Mouse (Mus musculus) heart, embryonic 10.5 days (tissue): Measurements from ENCODE around the gene Eri3. TPM values are rescaled to one million over a fixed set of nuclear protein-coding genes. Genes with fewer than 3 reads are reported as not detected.
A peak's percentile ranks its signal among the peaks of the same experiment; 100 is the strongest.

Experiments used
- DNase-seq: peaks from one replicate; pipeline ENCODE4 v3.0.0-alpha.2; 2017; ENCODE audit warnings: low spot score
- H3K27ac ChIP-seq: fragments of 300-500 bp; sonication (generic); 2 replicates; pipeline ENCODE4 v1.5.1; 2016; ENCODE audit warnings: mild to moderate bottlenecking
- H3K27me3 ChIP-seq: fragments of 300-500 bp; sonication (generic); 2 replicates; pipeline ENCODE4 v1.6.1; 2016; ENCODE audit warnings: mild to moderate bottlenecking; ENCODE audit not compliant: poor library complexity, insufficient read depth, severe bottlenecking
- H3K36me3 ChIP-seq: fragments of 300-500 bp; sonication (generic); 2 replicates; pipeline ENCODE4 v1.6.1; 2016; ENCODE audit warnings: mild to moderate bottlenecking, moderate library complexity
- H3K4me1 ChIP-seq: fragments of 300-500 bp; sonication (generic); 2 replicates; pipeline ENCODE4 v1.6.1; 2016; ENCODE audit warnings: mild to moderate bottlenecking
- H3K4me3 ChIP-seq: fragments of 300-500 bp; sonication (generic); 2 replicates; pipeline ENCODE4 v1.5.1; 2016; ENCODE audit warnings: mild to moderate bottlenecking, moderate library complexity
- H3K9me3 ChIP-seq: fragments of 300-500 bp; sonication (generic); 2 replicates; pipeline ENCODE4 v1.6.1; 2016; ENCODE audit warnings: mild to moderate bottlenecking, moderate library complexity
- WGBS: fragments of 180-500 bp; shearing (Covaris S2); methylation state at CpG from one replicate; pipeline ENCODE4 v1.1.7; 2016; 5-methylcytosine and 5-hydroxymethylcytosine counted together
- polyA plus RNA-seq: library from polyadenylated mRNA; unstranded; fragments of >200 nt; fragmentation: Nextera tagmentation; extraction: Ambion mirVana; gene quantifications from 2 replicates; pipeline ENCODE4 v1.2.1, GENCODE M21; 2016

The Eri3 gene
- polyA plus RNA-seq, 1 experiment from 2014 or later = 118 TPM

DNA sequence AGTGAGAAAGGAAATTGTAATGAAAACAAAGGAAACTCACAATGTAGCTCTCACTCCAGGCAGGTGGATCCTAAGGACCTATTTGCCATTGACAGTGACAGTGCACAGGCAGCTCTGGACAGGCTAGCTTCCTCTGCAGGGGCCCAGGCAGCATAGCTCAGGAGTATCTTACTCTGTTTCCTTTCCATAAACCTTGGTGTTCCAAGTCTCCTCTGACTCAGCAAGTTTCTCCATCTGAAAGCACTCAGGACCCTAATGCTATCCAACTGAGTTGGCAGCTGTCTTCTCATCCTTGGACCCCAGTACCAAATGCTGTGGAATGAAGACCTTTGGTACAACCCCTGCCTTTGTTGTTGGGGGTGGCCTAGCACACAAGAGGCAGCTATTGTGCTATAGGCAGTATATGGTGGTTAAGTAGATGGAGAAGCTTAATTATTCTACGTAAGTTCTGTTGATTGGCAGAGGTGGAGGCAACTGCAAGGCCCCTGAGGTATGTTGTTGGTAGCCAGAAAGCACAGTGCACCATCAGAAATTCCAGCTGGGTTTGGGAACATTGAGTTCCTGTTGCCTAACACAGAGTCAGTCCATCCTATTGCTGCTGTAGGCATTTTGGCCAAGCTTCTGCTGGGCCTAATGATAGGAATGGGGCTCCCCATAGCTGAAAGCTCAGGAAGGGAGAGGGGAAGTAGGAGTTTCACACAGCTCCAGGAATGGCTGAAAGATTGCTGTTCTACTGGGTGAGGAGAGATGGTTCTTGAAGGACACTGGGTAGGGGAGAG lies 90.9 kb downstream of the Eri3 start:
- Histone ChIP-seq H3K4me1 (peaks cover 36% of the 10 kb centered on the region), H3K27ac (no peak overlapping the region)

DNA sequence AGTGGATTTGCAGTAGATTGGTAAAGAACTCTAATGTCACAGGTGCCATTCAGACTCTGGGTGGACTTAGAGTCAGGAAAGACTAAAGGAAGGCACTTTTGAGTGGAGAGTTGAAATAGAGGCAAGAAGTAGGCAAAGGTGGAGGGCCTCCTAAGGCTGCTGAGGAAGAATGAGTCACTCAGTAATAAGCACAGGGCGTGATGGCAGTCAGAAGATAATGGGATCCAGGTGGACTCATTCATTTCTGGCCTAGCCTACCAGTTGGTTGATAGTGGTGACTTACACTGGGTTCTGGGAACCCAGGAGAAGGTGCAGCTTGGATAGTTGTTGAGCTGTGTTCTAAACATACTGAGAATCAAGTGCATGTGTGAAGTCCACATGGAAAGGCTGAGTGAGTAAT lies 91.6 kb downstream of the Eri3 start:
- 88% methylated on average over 1 of the region's 1 CpGs for WGBS
- H3K9me3 ChIP-seq = no peaks in the 10 kb centered on the region
- no peak for DNase-seq
- peaks cover 9% of the 10 kb centered on the region for H3K36me3 ChIP-seq
- peaks cover 36% of the 10 kb centered on the region for H3K4me1 ChIP-seq
- H3K4me3 ChIP-seq = no peak overlapping the region
- H3K27me3 ChIP-seq = no peaks in the 10 kb centered on the region
- H3K27ac ChIP-seq = no peak overlapping the region

More for the DNA sequence above, 90.9 kb downstream of the Eri3 start:
- H3K4me3 ChIP-seq = no peak overlapping the region
- H3K27me3 ChIP-seq = no peaks in the 10 kb centered on the region
- peaks cover 9% of the 10 kb centered on the region for H3K36me3 ChIP-seq
- H3K9me3 ChIP-seq = no peaks in the 10 kb centered on the region
- no peak for DNase-seq
- 97% methylated on average over 1 of the region's 1 CpGs for WGBS

DNA sequence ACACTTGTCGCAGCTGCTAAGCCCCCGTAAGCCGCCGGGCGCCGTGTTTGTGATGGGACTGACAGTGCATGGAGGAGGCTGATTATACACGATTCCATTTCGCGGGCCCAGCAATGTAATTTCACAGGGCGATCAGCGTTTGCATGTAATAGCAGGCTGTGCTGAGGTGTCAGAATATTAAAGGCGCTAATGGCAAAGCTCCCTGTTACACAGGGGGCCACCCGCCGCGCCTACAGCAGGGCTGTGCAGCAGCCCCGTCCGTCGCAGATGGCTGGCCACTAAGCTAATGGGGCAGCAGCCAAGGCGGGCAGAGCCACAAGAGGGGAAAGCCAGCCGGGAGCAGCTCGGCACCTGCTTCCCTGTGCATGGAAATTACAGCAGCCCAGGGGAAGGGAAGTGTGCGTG lies 94.9 kb downstream of the Eri3 start:
- Histone ChIP-seq H3K4me3 (no peak overlapping the region), H3K27me3 (no peaks in the 10 kb centered on the region), H3K36me3 (peaks cover 21% of the 10 kb centered on the region), H3K4me1 (peaks cover 50% of the 10 kb centered on the region), H3K9me3 (no peaks in the 10 kb centered on the region), H3K27ac (0 out of 2 replicates have a peak overlapping the region, but pooled peaks have one; percentile 1)
- DNase-seq = no peak
- WGBS = 53% methylated on average over 22 of the region's 22 CpGs

GRCm38 (mm10) chr4:117645859-117646258 lies 95.7 kb downstream of the Eri3 start:
- DNase-seq = no peak
- Histone ChIP-seq H3K36me3 (peaks cover 23% of the 10 kb centered on the region), H3K4me3 (no peak overlapping the region), H3K27me3 (no peaks in the 10 kb centered on the region), H3K9me3 (no peaks in the 10 kb centered on the region), H3K4me1 (peaks cover 49% of the 10 kb centered on the region), H3K27ac (no peak overlapping the region)
- 81% methylated on average over 2 of the region's 2 CpGs for WGBS

- no peak overlapping the region for H3K4me3 ChIP-seq
- no peak for DNase-seq
- peaks cover 47% of the 10 kb centered on the region for H3K4me1 ChIP-seq
- WGBS = 55% methylated on average over 8 of the region's 8 CpGs
- H3K27me3 ChIP-seq = no peaks in the 10 kb centered on the region
- peaks cover 19% of the 10 kb centered on the region for H3K36me3 ChIP-seq
- no peak overlapping the region for H3K27ac ChIP-seq
- H3K9me3 ChIP-seq = no peaks in the 10 kb centered on the region
Observed at GRCm38 (mm10) chr4:117646496-117646895, 96.3 kb downstream of the Eri3 start.

DNA sequence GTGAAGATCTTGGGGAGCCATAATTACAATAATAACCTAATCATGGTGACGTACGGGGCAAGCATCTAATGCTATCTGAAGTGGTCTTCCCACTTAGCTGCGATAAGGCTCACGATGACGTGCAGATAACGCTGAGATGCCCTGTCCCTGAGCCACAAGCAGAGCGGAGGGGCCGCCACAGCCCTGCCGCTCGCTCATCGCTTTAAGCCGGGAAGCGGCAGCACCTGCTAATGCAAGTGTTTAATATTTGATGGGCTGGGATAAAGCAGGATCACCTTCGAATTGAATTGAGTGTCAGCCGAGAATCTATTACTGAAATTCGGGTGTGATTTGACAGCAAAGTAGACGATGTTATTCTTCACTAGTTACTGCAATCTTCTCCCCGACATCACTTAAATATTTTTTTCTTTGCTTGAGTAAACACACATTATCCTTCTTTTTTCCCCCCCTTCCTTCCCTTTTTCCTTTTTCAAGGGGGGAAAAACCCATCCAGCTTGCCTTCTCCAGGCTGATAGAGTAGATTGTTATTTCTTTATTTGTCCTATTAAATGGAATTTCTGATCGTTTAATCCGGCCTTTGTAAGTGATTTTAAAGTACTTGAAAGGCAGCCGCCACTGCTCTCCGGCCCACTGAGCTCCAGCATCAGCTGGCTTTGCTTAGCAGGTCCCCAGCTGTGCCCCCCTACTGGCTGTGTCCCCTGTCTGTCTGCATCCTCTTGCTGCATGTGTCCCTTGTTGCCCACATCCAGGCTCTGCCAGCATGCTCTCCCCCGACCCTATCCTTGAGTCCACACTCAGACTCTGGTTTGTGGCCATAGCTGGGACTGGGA lies 97.0 kb downstream of the Eri3 start:
- peaks cover 51% of the 10 kb centered on the region for H3K4me1 ChIP-seq
- 53% methylated on average over 23 of the region's 23 CpGs for WGBS
- no peak overlapping the region for H3K27ac ChIP-seq
- no peaks in the 10 kb centered on the region for H3K9me3 ChIP-seq
- DNase-seq = no peak
- H3K4me3 ChIP-seq = no peak overlapping the region
- H3K27me3 ChIP-seq = no peaks in the 10 kb centered on the region
- H3K36me3 ChIP-seq = peaks cover 16% of the 10 kb centered on the region

GRCm38 (mm10) chr4:117651626-117652101 lies 101.5 kb downstream of the Eri3 start:
- H3K4me3 ChIP-seq = no peak overlapping the region

DNA sequence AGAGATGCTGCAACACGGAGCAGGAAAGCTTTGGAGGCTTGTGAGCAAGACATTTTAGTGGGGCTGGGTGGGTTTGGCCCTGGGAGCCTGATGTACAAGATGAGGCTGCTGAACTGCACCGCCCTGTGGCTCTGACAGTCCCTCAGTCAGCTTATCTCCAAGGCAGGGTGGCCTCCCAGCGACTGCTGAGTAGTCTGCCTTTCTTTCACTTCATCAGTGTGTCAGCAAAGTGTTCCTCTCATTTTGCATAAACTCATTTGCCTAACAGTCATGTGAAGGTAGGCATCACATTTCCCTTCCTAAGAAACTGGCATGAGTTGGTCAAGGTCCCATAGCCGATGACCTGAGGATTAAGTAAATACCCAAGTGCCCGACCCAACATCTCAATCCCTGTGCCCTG lies 102.6 kb downstream of the Eri3 start:
- WGBS = 41% methylated on average over 5 of the region's 5 CpGs
- H3K4me3 ChIP-seq = no peak overlapping the region
- no peak overlapping the region for H3K27ac ChIP-seq
- no peaks in the 10 kb centered on the region for H3K27me3 ChIP-seq
- no peaks in the 10 kb centered on the region for H3K9me3 ChIP-seq
- H3K36me3 ChIP-seq = peaks cover 14% of the 10 kb centered on the region
- no peak for DNase-seq
- peaks cover 63% of the 10 kb centered on the region for H3K4me1 ChIP-seq

More at GRCm38 (mm10) chr4:117651626-117652101, 101.5 kb downstream of the Eri3 start:
- peaks cover 63% of the 10 kb centered on the region for H3K4me1 ChIP-seq
- H3K9me3 ChIP-seq = no peaks in the 10 kb centered on the region
- no peak for DNase-seq
- H3K27ac ChIP-seq = peak overlapping the region; percentile 37
- WGBS = 32% methylated on average over 8 of the region's 8 CpGs
- H3K36me3 ChIP-seq = peaks cover 16% of the 10 kb centered on the region
- no peaks in the 10 kb centered on the region for H3K27me3 ChIP-seq

GRCm38 (mm10) chr4:117654016-117654702 lies 104.0 kb downstream of the Eri3 start:
- Histone ChIP-seq H3K27me3 (no peaks in the 10 kb centered on the region), H3K27ac (peak overlapping the region; percentile 62), H3K9me3 (no peaks in the 10 kb centered on the region), H3K4me1 (peaks cover 74% of the 10 kb centered on the region), H3K36me3 (peaks cover 12% of the 10 kb centered on the region), H3K4me3 (0 out of 2 replicates have a peak overlapping the region, but pooled peaks have one; percentile 12)
- DNase-seq = no peak
- WGBS = 24% methylated on average over 10 of the region's 10 CpGs

DNA sequence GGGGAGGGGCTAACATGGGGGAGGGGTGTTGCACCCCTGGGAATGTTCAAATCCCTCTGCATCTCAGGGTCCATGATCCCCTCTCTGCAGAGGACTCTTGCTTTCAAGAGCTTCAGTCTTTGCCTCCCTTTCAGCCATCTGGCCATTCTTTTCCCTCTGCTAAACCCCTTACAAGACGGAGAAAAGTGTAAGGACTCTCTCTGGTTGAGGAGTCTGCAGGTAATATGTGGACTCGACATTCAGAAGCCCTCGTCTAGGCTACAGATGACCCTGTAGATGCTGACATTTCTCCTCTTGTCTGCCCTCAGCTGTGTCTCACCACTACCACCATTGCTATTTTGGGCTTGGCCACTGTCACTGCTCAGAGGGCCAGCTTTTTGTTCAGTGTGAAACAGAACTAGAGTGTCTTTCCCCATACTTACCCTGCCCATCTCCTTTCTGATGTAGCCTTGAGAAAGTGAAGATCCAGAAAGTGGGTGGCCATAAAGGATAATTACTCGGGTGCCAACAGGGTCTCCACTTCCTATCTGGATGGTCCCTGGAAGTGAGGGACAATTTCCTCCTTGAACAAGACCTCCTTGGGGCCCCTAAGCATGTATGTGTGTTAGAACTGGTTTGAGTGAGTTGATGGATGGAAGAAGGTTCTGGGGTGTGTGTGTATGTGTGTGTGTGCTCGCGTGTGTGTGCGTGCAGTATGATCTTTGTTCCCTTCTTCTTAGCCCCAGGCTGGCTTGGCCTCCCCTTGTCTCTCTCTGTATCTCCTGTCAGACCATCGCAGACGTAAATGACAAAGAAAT lies 104.7 kb downstream of the Eri3 start:
- no peak for DNase-seq
- Histone ChIP-seq H3K9me3 (no peaks in the 10 kb centered on the region), H3K36me3 (peaks cover 8% of the 10 kb centered on the region; the same call in 1 of the 2 replicates), H3K4me3 (0 out of 2 replicates have a peak overlapping the region, but pooled peaks have one; percentile 12), H3K4me1 (peaks cover 68% of the 10 kb centered on the region), H3K27me3 (no peaks in the 10 kb centered on the region), H3K27ac (peak overlapping the region; percentile 62)
- WGBS = 31% methylated on average over 9 of the region's 9 CpGs

GRCm38 (mm10) chr4:117655500-117655863 lies 105.3 kb downstream of the Eri3 start:
- peaks cover 68% of the 10 kb centered on the region for H3K4me1 ChIP-seq
- no peak overlapping the region for H3K4me3 ChIP-seq
- no peaks in the 10 kb centered on the region for H3K9me3 ChIP-seq
- H3K27me3 ChIP-seq = no peaks in the 10 kb centered on the region
- peak overlapping the region; percentile 62; the same call in 1 of the 2 replicates for H3K27ac ChIP-seq
- peaks cover 6% of the 10 kb centered on the region; the same call in 1 of the 2 replicates for H3K36me3 ChIP-seq
- no peak for DNase-seq
- WGBS = 21% methylated on average over 5 of the region's 5 CpGs

DNA sequence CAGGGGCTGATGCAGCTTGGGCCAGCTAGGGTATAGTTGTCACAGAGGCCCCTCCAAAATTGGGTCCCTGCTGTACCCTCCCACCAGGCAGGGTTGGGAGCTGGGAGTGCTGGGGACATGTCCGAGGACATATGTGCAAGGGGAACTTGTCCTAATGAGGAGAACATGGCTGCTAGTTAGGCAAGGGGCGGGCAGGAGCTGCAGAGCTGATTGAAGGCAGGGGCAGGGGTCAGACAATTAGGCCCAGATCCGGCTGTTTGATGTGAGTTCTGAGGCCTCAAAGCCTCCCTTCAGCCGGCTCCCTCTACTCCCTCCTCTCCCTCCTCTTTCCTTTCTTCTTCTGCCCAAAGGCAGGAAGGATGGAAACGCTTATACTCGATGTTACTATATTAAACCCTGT lies 106.8 kb downstream of the Eri3 start:
- no peak overlapping the region for H3K4me3 ChIP-seq
- no peaks in the 10 kb centered on the region for H3K9me3 ChIP-seq
- 55% methylated on average over 6 of the region's 6 CpGs for WGBS
- H3K27ac ChIP-seq = no peak overlapping the region
- H3K27me3 ChIP-seq = no peaks in the 10 kb centered on the region
- peaks cover 59% of the 10 kb centered on the region for H3K4me1 ChIP-seq
- no peak for DNase-seq
- peaks cover 18% of the 10 kb centered on the region; the same call in 1 of the 2 replicates for H3K36me3 ChIP-seq
